Mouse (Mus musculus) liver, embryonic 14.5 days (tissue): ENCODE results near the gene Ube2f.

Source experiments
- CTCF ChIP-seq: IDR thresholded peaks from 2 replicates; pipeline ENCODE4 v1.5.1; 2016; ENCODE audit warnings: antibody characterized with exemption, low read depth, control low read depth
- EP300 ChIP-seq: IDR thresholded peaks from 2 replicates; pipeline ENCODE4 v1.6.1; 2016; ENCODE audit warnings: antibody characterized with exemption, low read depth

DNA sequence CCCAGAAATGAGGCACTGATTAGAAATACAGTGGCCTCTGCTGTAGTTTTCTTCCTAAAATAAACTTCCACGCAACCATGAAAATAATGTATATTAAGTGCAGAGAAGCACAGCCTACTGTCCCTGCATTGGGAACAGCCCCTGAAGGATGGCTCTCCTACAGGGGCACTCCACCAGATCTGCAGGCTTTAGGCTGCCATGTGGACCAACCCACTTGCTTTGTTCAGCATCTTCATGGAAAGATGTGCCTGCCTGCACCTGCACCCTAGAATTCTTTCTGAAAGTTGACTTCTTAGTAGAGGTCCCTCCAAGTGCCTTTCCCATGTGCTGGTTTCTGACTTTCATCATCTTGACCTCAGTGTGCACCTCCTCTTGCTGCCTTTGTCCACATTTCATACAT lies 34.8 kb upstream of the Ube2f start:
- TF ChIP-seq EP300 (no peak), CTCF (no peak)
